Mouse (Mus musculus) G1E (cell line): ENCODE results near the gene Nudt17.

ENCODE experiments used
- CTCF ChIP-seq: IDR thresholded peaks from 2 replicates; pipeline ENCODE4 v1.5.1; 2012; ENCODE audit warnings: low read depth, low read length, inconsistent platforms, mixed read lengths
- GATA1 ChIP-seq: IDR thresholded peaks from 2 replicates; pipeline ENCODE4 v1.6.1; 2012; ENCODE audit warnings: borderline replicate concordance, low read length, inconsistent platforms, mixed read lengths
- POLR2AphosphoS5 ChIP-seq: IDR thresholded peaks from 2 replicates; pipeline ENCODE4 v1.6.1; 2012; ENCODE audit warnings: low read depth, low read length, inconsistent platforms; ENCODE audit not compliant: insufficient replicate concordance

DNA sequence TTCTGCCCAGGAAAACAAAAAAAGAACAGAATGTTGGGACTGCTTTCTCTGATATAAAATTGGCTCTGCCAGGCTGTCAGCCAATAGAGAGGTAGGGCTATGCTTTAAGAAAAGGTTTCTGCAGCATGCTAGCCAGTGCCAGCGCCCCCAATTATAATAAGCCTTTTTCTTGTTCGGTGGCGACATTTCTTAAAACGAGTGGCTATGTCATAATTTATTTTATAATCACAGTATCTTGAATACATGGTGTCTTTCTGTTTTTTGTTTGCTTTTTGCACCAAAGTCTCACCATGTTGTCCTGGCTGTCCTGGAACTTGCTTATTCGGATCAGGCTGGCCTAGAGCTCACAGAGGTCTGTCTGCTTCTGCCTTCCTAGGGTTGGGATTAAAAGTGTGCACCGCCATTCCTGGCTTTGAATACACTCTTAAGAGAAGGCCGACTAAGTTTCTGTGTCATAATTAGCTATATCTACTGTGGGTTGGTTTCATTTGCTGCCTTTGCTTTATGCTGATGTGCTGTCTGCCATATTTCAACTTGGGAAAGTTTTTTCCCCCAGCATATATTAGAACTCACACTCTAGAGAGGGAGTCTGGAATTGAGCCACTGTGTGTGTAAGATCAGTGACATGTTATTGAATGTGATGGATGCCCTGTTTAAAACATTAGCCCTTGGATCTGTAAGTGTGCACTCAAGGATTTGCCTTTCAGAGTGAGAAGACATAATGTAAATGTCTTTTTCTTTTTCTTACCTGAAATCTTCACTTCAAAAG lies 20.5 kb upstream of the Nudt17 start:
- TF ChIP-seq CTCF (no peak), GATA1 (no peak), POLR2AphosphoS5 (no peak)
